Mouse (Mus musculus) CH12.LX (cell line): ENCODE results near the gene Clca2. TPM values are rescaled to one million over a fixed set of nuclear protein-coding genes. Genes with fewer than 3 reads are reported as not detected.

Experiments used
- DNase-seq: peaks from one replicate; pipeline ENCODE4 v3.0.0-alpha.2; 2013; ENCODE audit errors: extremely low read depth
- H3K27ac ChIP-seq: 2 replicates; pipeline ENCODE4 v1.5.1; 2012; ENCODE audit warnings: low read depth, mild to moderate bottlenecking, control low read depth, moderate library complexity; ENCODE audit not compliant: insufficient read depth
- H3K27me3 ChIP-seq: replicated peaks from 2 replicates; pipeline ENCODE3; 2012; ENCODE audit warnings: inconsistent platforms
- H3K36me3 ChIP-seq, 2 experiments: replicated peaks in 1 of 2; 2 replicates each; pipeline versions ENCODE3 to v1.6.1; 2012; ENCODE audit warnings: inconsistent platforms in 1 of 2, low read length in 1 of 2, mild to moderate bottlenecking in 1 of 2, mixed read lengths in 1 of 2, moderate library complexity in 1 of 2; ENCODE audit not compliant: control insufficient read depth in 1 of 2, insufficient read depth in 1 of 2
- H3K4me1 ChIP-seq, 2 experiments: 2 replicates each; pipeline ENCODE4 v1.6.1; 2012; ENCODE audit warnings: inconsistent platforms in 1 of 2, moderate library complexity in 1 of 2; ENCODE audit not compliant: insufficient read depth in 2 of 2, control insufficient read depth in 1 of 2
- H3K4me2 ChIP-seq: 2 replicates; pipeline ENCODE4 v1.6.1; 2012; ENCODE audit warnings: low read depth, mild to moderate bottlenecking, control low read depth; ENCODE audit not compliant: poor library complexity, insufficient read depth, severe bottlenecking
- H3K4me3 ChIP-seq, 3 experiments: fragments of 150-350 bp in 1 of 3; sonication (generic) in 1 of 3; replicated peaks in 1 of 3; 2 replicates each; pipeline versions ENCODE3 to v1.5.1; 2011 to 2012; ENCODE audit warnings: low read depth in 2 of 3, low read length in 2 of 3, mild to moderate bottlenecking in 2 of 3, moderate library complexity in 2 of 3, control low read depth in 1 of 3, improper control_type of control experiment in 1 of 3, inconsistent platforms in 1 of 3, mixed read lengths in 1 of 3; ENCODE audit not compliant: poor library complexity in 1 of 3
- H3K79me2 ChIP-seq: replicated peaks from 2 replicates; pipeline ENCODE4 v1.6.1; 2012; ENCODE audit warnings: mild to moderate bottlenecking, moderate library complexity; ENCODE audit not compliant: control insufficient read depth, poor library complexity, insufficient read depth, severe bottlenecking; ENCODE audit errors: extremely low read depth
- H3K9ac ChIP-seq: 2 replicates; pipeline ENCODE4 v1.6.1; 2012; ENCODE audit warnings: low read depth, mild to moderate bottlenecking, control low read depth, moderate library complexity; ENCODE audit not compliant: insufficient read depth
- H3K9me3 ChIP-seq: replicated peaks from 2 replicates; pipeline ENCODE3; 2012; ENCODE audit warnings: low read length, inconsistent platforms, mixed read lengths
- CHD1 ChIP-seq: IDR thresholded peaks from 2 replicates; pipeline ENCODE4 v1.6.1; 2012; ENCODE audit warnings: low read depth, low read length, improper control_type of control experiment, inconsistent platforms
- CHD2 ChIP-seq: IDR thresholded peaks from 2 replicates; pipeline ENCODE4 v1.6.1; 2011; ENCODE audit warnings: low read length, improper control_type of control experiment
- CTCF ChIP-seq, 2 experiments: IDR thresholded peaks in 1 of 2; conservative IDR thresholded peaks in 1 of 2; 2 replicates each; pipeline ENCODE4 v1.5.1; 2011 to 2012; ENCODE audit warnings: low read depth in 2 of 2, low read length in 2 of 2, improper control_type of control experiment in 1 of 2, inconsistent platforms in 1 of 2, mild to moderate bottlenecking in 1 of 2, moderate library complexity in 1 of 2
- E2F4 ChIP-seq: IDR thresholded peaks from 2 replicates; pipeline ENCODE4 v1.6.1; 2011; ENCODE audit warnings: low read depth, low read length, improper control_type of control experiment; ENCODE audit not compliant: insufficient replicate concordance
- IRF4 ChIP-seq: IDR thresholded peaks from 2 replicates; pipeline ENCODE4 v1.6.1; 2014; ENCODE audit warnings: low read depth, mild to moderate bottlenecking, inconsistent platforms, low read length, improper control_type of control experiment
- JUND ChIP-seq: conservative IDR thresholded peaks from 2 replicates; pipeline ENCODE4 v1.6.1; 2011; ENCODE audit warnings: low read depth, low read length, improper control_type of control experiment
- MAFK ChIP-seq: IDR thresholded peaks from 2 replicates; pipeline ENCODE4 v1.6.1; 2011; ENCODE audit warnings: low read length, improper control_type of control experiment; ENCODE audit not compliant: insufficient replicate concordance
- MAX ChIP-seq: IDR thresholded peaks from 2 replicates; pipeline ENCODE4 v1.6.1; 2011; ENCODE audit warnings: low read length, improper control_type of control experiment
- MYC ChIP-seq: IDR thresholded peaks from 2 replicates; pipeline ENCODE4 v1.6.1; 2011; ENCODE audit warnings: low read depth, mild to moderate bottlenecking, improper control_type of control experiment, low read length
- NRF1 ChIP-seq: IDR thresholded peaks from 2 replicates; pipeline ENCODE4 v1.6.1; 2014; ENCODE audit warnings: low read depth, mild to moderate bottlenecking, inconsistent platforms, low read length, improper control_type of control experiment, moderate library complexity
- PAX5 ChIP-seq: IDR thresholded peaks from 2 replicates; pipeline ENCODE4 v1.6.1; 2012; ENCODE audit warnings: low read length, inconsistent platforms, mixed read lengths
- POLR2AphosphoS2 ChIP-seq: IDR thresholded peaks from 2 replicates; pipeline ENCODE4 v1.6.1; 2011; ENCODE audit warnings: low read depth, low read length, improper control_type of control experiment
- RAD21 ChIP-seq: IDR thresholded peaks from 2 replicates; pipeline ENCODE4 v1.6.1; 2011; ENCODE audit warnings: low read depth, mild to moderate bottlenecking, low read length, improper control_type of control experiment, moderate library complexity
- RCOR1 ChIP-seq: conservative IDR thresholded peaks from 2 replicates; pipeline ENCODE4 v1.6.1; 2012; ENCODE audit warnings: low read depth, mild to moderate bottlenecking, inconsistent platforms, low read length, improper control_type of control experiment
- TBP ChIP-seq: conservative IDR thresholded peaks from 2 replicates; pipeline ENCODE4 v1.6.1; 2011; ENCODE audit warnings: low read depth, low read length, improper control_type of control experiment
- USF1 ChIP-seq: IDR thresholded peaks from 2 replicates; pipeline ENCODE4 v1.6.1; 2014; ENCODE audit warnings: low read depth, mild to moderate bottlenecking, inconsistent platforms, low read length, improper control_type of control experiment
- USF2 ChIP-seq: conservative IDR thresholded peaks from 2 replicates; pipeline ENCODE4 v1.6.1; 2011; ENCODE audit warnings: low read depth, low read length, improper control_type of control experiment
- ZKSCAN1 ChIP-seq: IDR thresholded peaks from 2 replicates; pipeline ENCODE4 v1.6.1; 2012; ENCODE audit warnings: low read depth, inconsistent platforms, low read length, improper control_type of control experiment, borderline replicate concordance
- ZNF384 ChIP-seq: IDR thresholded peaks from 2 replicates; pipeline ENCODE4 v1.6.1; 2012; ENCODE audit warnings: low read depth, low read length, improper control_type of control experiment, inconsistent platforms
- dilution Hi-C: fragments of 300-500 bp; cut with MboI; formaldehyde crosslinking; loops from 2 replicates; pipeline ENCODE4 v1.14.3; 2020; ENCODE audit warnings: low sequenced_read_pairs; ENCODE audit not compliant: extremely low pct_unique_long_range_greater_than_20kb, extremely low pct_ligation_motif_present
- in situ Hi-C: fragments of 300-500 bp; cut with MboI; formaldehyde crosslinking; loops from 3 replicates; pipeline ENCODE4 v1.14.3; 2019; ENCODE audit warnings: low sequenced_read_pairs, low pct_ligation_motif_present, low pct_unique_long_range_greater_than_20kb, mixed read lengths
- polyA plus RNA-seq: library from polyadenylated mRNA; unstranded; fragments of >175 nt; gene quantifications from 2 replicates; pipeline ENCODE4 v1.2.1, GENCODE M21; 2012; ENCODE audit warnings: low read depth; ENCODE audit not compliant: insufficient read length
- total RNA-seq, 2 experiments: library from RNA; depleted of rRNA; stranded (reverse); fragments of 300-350 nt in 1 of 2; fragments of >200 nt in 1 of 2; gene quantifications; 2 replicates each; pipeline ENCODE4 v1.2.3; 2012 to 2014

The Clca2 gene
- total and polyA plus RNA-seq, 3 experiments, result 0.07 to 0.17 (median 0.13) TPM

DNA sequence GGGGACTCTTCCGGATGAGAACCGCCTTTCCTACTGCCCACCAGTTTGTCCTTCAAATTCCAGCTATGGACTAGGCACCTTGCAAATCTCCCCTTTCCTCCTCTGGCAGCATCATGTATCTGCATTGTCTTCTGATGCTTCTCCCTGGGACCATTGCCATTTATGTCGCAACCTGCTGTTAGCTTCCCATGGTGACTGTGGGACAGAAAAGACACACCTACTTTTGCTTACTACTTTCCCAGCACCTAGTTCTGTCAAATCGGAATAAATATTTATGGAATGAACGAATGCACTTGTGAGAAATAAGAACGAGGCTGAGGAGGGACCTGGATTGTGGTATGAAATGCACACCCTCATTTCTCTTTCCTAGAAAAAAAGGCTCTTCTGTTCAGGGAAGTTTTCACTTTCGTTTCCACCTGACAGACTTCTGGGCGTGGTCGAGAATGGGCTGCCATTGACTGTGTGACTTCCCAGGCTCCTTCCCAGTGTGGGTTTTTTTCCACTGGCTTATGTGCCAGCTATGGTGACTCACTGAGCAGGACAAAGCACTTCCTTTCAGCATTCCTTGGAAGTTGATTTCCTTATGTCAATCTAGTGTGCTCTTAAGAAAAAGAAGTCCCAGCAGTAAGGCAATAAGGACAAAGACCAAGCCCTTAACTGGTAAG lies 2.8 kb upstream of the Clca2 start:
- dilution Hi-C loops (no loop called here), in situ Hi-C loops (no loop called here)
- no peak overlapping the region for H3K27ac ChIP-seq
- no peaks in the 10 kb centered on the region for H3K9me3 ChIP-seq
- H3K4me1 ChIP-seq, result peaks cover 15 to 38% of the 10 kb centered on the region in 2 experiments
- H3K9ac ChIP-seq, result no peak overlapping the region
- no peaks in the 10 kb centered on the region for H3K27me3 ChIP-seq
- H3K36me3 ChIP-seq, result no peaks in the 10 kb centered on the region
- peak overlapping the region in 1 of 3 experiments; percentile 23 for H3K4me3 ChIP-seq
- no peaks in the 10 kb centered on the region for H3K79me2 ChIP-seq
- peak overlapping the region; percentile 62 for H3K4me2 ChIP-seq
- no peak for DNase-seq
- no peak for TF ChIP-seq POLR2AphosphoS2
- no peak for TF ChIP-seq PAX5
- TF ChIP-seq RCOR1, result no peak
- TF ChIP-seq ZKSCAN1, result no peak
- no peak for TF ChIP-seq CHD2
- TF ChIP-seq MYC, result no peak
- no peak for TF ChIP-seq NRF1
- 0 out of 2 replicates have a peak, but pooled peaks have one; percentile 23 for TF ChIP-seq IRF4
- TF ChIP-seq MAX, result no peak
- TF ChIP-seq USF2, result no peak
- no peak for TF ChIP-seq USF1
- peak; percentile 48 for TF ChIP-seq ZNF384
- TF ChIP-seq CTCF (conservative IDR thresholded peaks at IDR 0.05 in 1 of 2, IDR thresholded peaks at IDR 0.05 in 1 of 2; ENCODE audit: low read depth in 2 of 2, low read length in 2 of 2), result no peak
- no peak for TF ChIP-seq JUND
- TF ChIP-seq MAFK, result no peak
- no peak for TF ChIP-seq RAD21

- H3K4me1 ChIP-seq, result peaks cover 2 to 9% of the 10 kb centered on the region in 2 experiments; a peak in 2 of 4 replicates
- no peak for DNase-seq
- TF ChIP-seq E2F4 (no peak), MAFK (no peak), ZNF384 (no peak), CHD1 (no peak), PAX5 (no peak), TBP (no peak), POLR2AphosphoS2 (no peak), MAX (no peak)
- H3K36me3 ChIP-seq, result no peaks in the 10 kb centered on the region
- H3K4me3 ChIP-seq, result no peak overlapping the region
- dilution Hi-C loops, result no loop called here
- H3K9me3 ChIP-seq, result peaks cover 3% of the 10 kb centered on the region
- H3K27ac ChIP-seq, result no peak overlapping the region
- no peaks in the 10 kb centered on the region for H3K79me2 ChIP-seq
- no peaks in the 10 kb centered on the region for H3K27me3 ChIP-seq
- no peak overlapping the region for H3K4me2 ChIP-seq
- in situ Hi-C loops, result no loop called here
- no peak overlapping the region for H3K9ac ChIP-seq
Observed at GRCm38 (mm10) chr3:145087857-145088598, 11.2 kb downstream of the Clca2 start.
